In the genomic region with DNA sequence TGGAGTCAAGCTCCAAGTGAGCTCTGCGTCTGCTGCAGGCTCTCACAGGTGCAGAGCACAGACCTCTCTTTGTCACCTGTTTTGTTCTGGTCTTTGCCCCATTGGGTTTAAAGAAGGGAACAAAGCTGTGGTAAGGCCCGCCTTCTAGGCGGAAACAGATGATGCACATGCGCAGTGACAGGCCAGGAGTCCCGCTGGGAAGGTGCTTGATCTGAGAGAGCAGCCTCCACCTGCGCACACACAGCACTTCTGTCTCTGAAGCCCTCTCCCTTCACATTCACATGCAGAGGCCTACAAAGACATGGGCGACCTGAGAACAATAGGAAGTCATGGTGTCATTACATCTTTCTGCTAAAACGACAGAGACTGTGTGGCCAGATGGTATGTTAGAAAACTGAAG, we compare ENCODE assay signal across 19 mouse cellular contexts.
"Had no signal": no experiment of that assay in that cellular context is flagged by ENCODE, and none has a peak within 500 bp of the region (broad histone marks: within the 10 kb centered on the region; RNA-seq: fewer than 3 reads in every experiment).

No protein-coding gene starts in this region.

- ATAC-seq: liver, postnatal 0 days; lung, postnatal 0 days; midbrain, embryonic 16.5 days had no signal

- H3K27ac ChIP-seq: kidney, embryonic 15.5 days; limb, embryonic 12.5 days; limb, embryonic 15.5 days; liver, embryonic 14.5 days; macrophage; neural tube, embryonic 13.5 days had no signal

- H3K4me3 ChIP-seq: kidney, embryonic 15.5 days; limb, embryonic 12.5 days; limb, embryonic 15.5 days; myocyte; neural tube, embryonic 13.5 days had no signal

- H3K4me2 ChIP-seq: kidney, embryonic 15.5 days; limb, embryonic 12.5 days; limb, embryonic 15.5 days; liver, embryonic 11.5 days; lung, embryonic 14.5 days; neural tube, embryonic 13.5 days had no signal

- H3K36me3 ChIP-seq: kidney, embryonic 15.5 days; limb, embryonic 12.5 days; limb, embryonic 15.5 days; neural tube, embryonic 13.5 days had no signal

- DNase-seq: kidney, adult 8-10 months; kidney, postnatal 10 days; kidney, postnatal 36 days; left cerebral cortex, postnatal 4 days; liver, postnatal 0 days; lung, embryonic 14.5 days; retina, postnatal 1 day; right cerebral cortex, postnatal 25 days; thymus, postnatal 25 days had no signal

- H3K9me3 ChIP-seq: kidney, embryonic 15.5 days; limb, embryonic 12.5 days; limb, embryonic 15.5 days; neural tube, embryonic 13.5 days had no signal

- H3K9ac ChIP-seq: kidney, embryonic 15.5 days; limb, embryonic 12.5 days; limb, embryonic 15.5 days; liver, embryonic 14.5 days; liver, postnatal 0 days; lung, embryonic 14.5 days; neural tube, embryonic 13.5 days had no signal
